Mouse (Mus musculus) MEL (cell line): ENCODE measurements around the gene 2610318N02Rik. TPM values are rescaled to one million over a fixed set of nuclear protein-coding genes. Genes with fewer than 3 reads are reported as not detected.
A peak's percentile ranks its signal among the peaks of the same experiment; 100 is the strongest.

ENCODE experiments used
- DNase-seq: peaks from one replicate; pipeline ENCODE4 v3.0.0; 2011; ENCODE audit warnings: low read depth, low spot score
- H3K27ac ChIP-seq: 2 replicates; pipeline ENCODE4 v1.5.1; 2012; ENCODE audit warnings: low read depth, mild to moderate bottlenecking, control low read depth, low read length, moderate library complexity; ENCODE audit not compliant: control insufficient read depth
- H3K27me3 ChIP-seq, 2 experiments: fragments of 150-350 bp in 1 of 2; sonication (generic) in 1 of 2; 2 replicates each; pipeline ENCODE4 v1.6.1; 2012; ENCODE audit warnings: low read length in 2 of 2, mild to moderate bottlenecking in 2 of 2, improper control_type of control experiment in 1 of 2, moderate library complexity in 1 of 2; ENCODE audit not compliant: insufficient read depth in 2 of 2, control insufficient read depth in 1 of 2
- H3K36me3 ChIP-seq, 2 experiments: 2 replicates each; pipeline ENCODE4 v1.6.1; 2012 to 2014; ENCODE audit warnings: low read length in 2 of 2, improper control_type of control experiment in 1 of 2, inconsistent platforms in 1 of 2, mild to moderate bottlenecking in 1 of 2; ENCODE audit not compliant: insufficient read depth in 2 of 2, control insufficient read depth in 1 of 2
- H3K4me1 ChIP-seq, 2 experiments: fragments of 150-350 bp in 1 of 2; sonication (generic) in 1 of 2; 2 replicates each; pipeline ENCODE4 v1.6.1; 2012; ENCODE audit warnings: low read length in 2 of 2, improper control_type of control experiment in 1 of 2, mild to moderate bottlenecking in 1 of 2; ENCODE audit not compliant: insufficient read depth in 2 of 2, control insufficient read depth in 1 of 2
- H3K4me3 ChIP-seq, 2 experiments: fragments of 150-350 bp in 1 of 2; sonication (generic) in 1 of 2; 2 replicates each; pipeline ENCODE4 v1.5.1; 2012; ENCODE audit warnings: low read depth in 2 of 2, low read length in 2 of 2, mild to moderate bottlenecking in 2 of 2, moderate library complexity in 2 of 2, control low read depth in 1 of 2, improper control_type of control experiment in 1 of 2; ENCODE audit not compliant: control insufficient read depth in 1 of 2, insufficient read depth in 1 of 2
- H3K79me2 ChIP-seq: 2 replicates; pipeline ENCODE4 v1.6.1; 2012; ENCODE audit warnings: mild to moderate bottlenecking, low read length, moderate library complexity; ENCODE audit not compliant: control insufficient read depth, poor library complexity, insufficient read depth
- H3K9ac ChIP-seq: 2 replicates; pipeline ENCODE4 v1.6.1; 2012; ENCODE audit warnings: low read depth, mild to moderate bottlenecking, control low read depth, low read length, moderate library complexity; ENCODE audit not compliant: control insufficient read depth, poor library complexity, severe bottlenecking
- H3K9me3 ChIP-seq: fragments of 150-350 bp; sonication (generic); replicated peaks from 2 replicates; pipeline ENCODE4 v1.6.1; 2012; ENCODE audit warnings: mild to moderate bottlenecking, low read length, improper control_type of control experiment, moderate library complexity; ENCODE audit not compliant: insufficient read depth
- BHLHE40 ChIP-seq: IDR thresholded peaks from 2 replicates; pipeline ENCODE4 v1.6.1; 2012; ENCODE audit warnings: low read depth, mild to moderate bottlenecking, inconsistent platforms, low read length, improper control_type of control experiment, borderline replicate concordance
- CHD2 ChIP-seq: IDR thresholded peaks from 2 replicates; pipeline ENCODE4 v1.6.1; 2011; ENCODE audit warnings: low read length, improper control_type of control experiment
- CTCF ChIP-seq, 3 experiments: IDR thresholded peaks in 2 of 3; conservative IDR thresholded peaks in 1 of 3; 2 replicates each; pipeline ENCODE4 v1.5.1; 2011 to 2012; ENCODE audit warnings: low read length in 3 of 3, low read depth in 2 of 3, mild to moderate bottlenecking in 2 of 3, improper control_type of control experiment in 1 of 3, inconsistent platforms in 1 of 3, mixed read lengths in 1 of 3, moderate library complexity in 1 of 3; ENCODE audit not compliant: control insufficient read depth in 1 of 3, insufficient read depth in 1 of 3, poor library complexity in 1 of 3, severe bottlenecking in 1 of 3
- ELF1 ChIP-seq: IDR thresholded peaks from 2 replicates; pipeline ENCODE4 v1.6.1; 2014; ENCODE audit warnings: low read depth, mild to moderate bottlenecking, inconsistent platforms, low read length, improper control_type of control experiment, moderate library complexity
- ETS1 ChIP-seq: IDR thresholded peaks from 2 replicates; pipeline ENCODE4 v1.6.1; 2012; ENCODE audit warnings: low read depth, mild to moderate bottlenecking, inconsistent platforms, low read length, improper control_type of control experiment, moderate library complexity
- GABPA ChIP-seq: IDR thresholded peaks from 2 replicates; pipeline ENCODE4 v1.6.1; 2012; ENCODE audit warnings: low read depth, mild to moderate bottlenecking, inconsistent platforms, low read length, improper control_type of control experiment, moderate library complexity
- HCFC1 ChIP-seq: IDR thresholded peaks from 2 replicates; pipeline ENCODE4 v1.6.1; 2012; ENCODE audit warnings: low read depth, mild to moderate bottlenecking, inconsistent platforms, low read length, improper control_type of control experiment, moderate library complexity
- MAZ ChIP-seq: IDR thresholded peaks from 2 replicates; pipeline ENCODE4 v1.6.1; 2012; ENCODE audit warnings: low read depth, mild to moderate bottlenecking, inconsistent platforms, low read length, improper control_type of control experiment
- MEF2A ChIP-seq: IDR thresholded peaks from 2 replicates; pipeline ENCODE4 v1.6.1; 2014; ENCODE audit warnings: low read depth, mild to moderate bottlenecking, inconsistent platforms, low read length, improper control_type of control experiment; ENCODE audit not compliant: poor library complexity, insufficient replicate concordance, severe bottlenecking; ENCODE audit errors: extremely low read depth
- MYB ChIP-seq: IDR thresholded peaks from 2 replicates; pipeline ENCODE4 v1.6.1; 2011; ENCODE audit warnings: mild to moderate bottlenecking, low read depth, low read length, improper control_type of control experiment
- MYC ChIP-seq: IDR thresholded peaks from 2 replicates; pipeline ENCODE4 v1.6.1; 2011; ENCODE audit warnings: low read depth, mild to moderate bottlenecking, low read length, improper control_type of control experiment, moderate library complexity
- NRF1 ChIP-seq: IDR thresholded peaks from 2 replicates; pipeline ENCODE4 v1.6.1; 2014; ENCODE audit warnings: low read depth, mild to moderate bottlenecking, inconsistent platforms, low read length, improper control_type of control experiment, moderate library complexity; ENCODE audit not compliant: poor library complexity, insufficient read depth, severe bottlenecking
- POLR2A ChIP-seq, 2 experiments: IDR thresholded peaks; 2 replicates each; pipeline ENCODE4 v1.6.1; 2011 to 2012; ENCODE audit warnings: low read length in 2 of 2, mild to moderate bottlenecking in 2 of 2, control low read depth in 1 of 2, improper control_type of control experiment in 1 of 2, low read depth in 1 of 2, moderate library complexity in 1 of 2; ENCODE audit not compliant: control insufficient read depth in 1 of 2, insufficient read depth in 1 of 2, poor library complexity in 1 of 2
- POLR2AphosphoS2 ChIP-seq: IDR thresholded peaks from 2 replicates; pipeline ENCODE4 v1.6.1; 2011; ENCODE audit warnings: low read length, improper control_type of control experiment
- POLR2AphosphoS5 ChIP-seq: IDR thresholded peaks from 2 replicates; pipeline ENCODE4 v1.6.1; 2012; ENCODE audit warnings: low read depth, borderline replicate concordance, mild to moderate bottlenecking, inconsistent platforms, low read length, moderate library complexity, mixed read lengths
- RCOR1 ChIP-seq: IDR thresholded peaks from 2 replicates; pipeline ENCODE4 v1.6.1; 2012; ENCODE audit warnings: low read depth, mild to moderate bottlenecking, inconsistent platforms, low read length, improper control_type of control experiment
- SIN3A ChIP-seq: IDR thresholded peaks from 2 replicates; pipeline ENCODE4 v1.6.1; 2012; ENCODE audit warnings: low read length, improper control_type of control experiment, inconsistent platforms
- SMC3 ChIP-seq: IDR thresholded peaks from 2 replicates; pipeline ENCODE4 v1.6.1; 2011; ENCODE audit warnings: low read depth, low read length, improper control_type of control experiment
- TAL1 ChIP-seq: IDR thresholded peaks from 2 replicates; pipeline ENCODE4 v1.6.1; 2012; ENCODE audit warnings: mild to moderate bottlenecking, inconsistent platforms, low read length, moderate library complexity, mixed read lengths
- TCF12 ChIP-seq: IDR thresholded peaks from 2 replicates; pipeline ENCODE4 v1.6.1; 2014; ENCODE audit warnings: low read depth, mild to moderate bottlenecking, inconsistent platforms, low read length, improper control_type of control experiment, moderate library complexity
- UBTF ChIP-seq: IDR thresholded peaks from 2 replicates; pipeline ENCODE4 v1.6.1; 2012; ENCODE audit warnings: low read depth, mild to moderate bottlenecking, inconsistent platforms, low read length, improper control_type of control experiment, moderate library complexity, borderline replicate concordance; ENCODE audit not compliant: insufficient read depth
- USF1 ChIP-seq: IDR thresholded peaks from 2 replicates; pipeline ENCODE4 v1.6.1; 2014; ENCODE audit warnings: low read depth, mild to moderate bottlenecking, inconsistent platforms, low read length, improper control_type of control experiment, moderate library complexity
- USF2 ChIP-seq, 2 experiments: IDR thresholded peaks; 2 replicates each; pipeline ENCODE4 v1.6.1; 2011 to 2012; ENCODE audit warnings: improper control_type of control experiment in 2 of 2, low read length in 2 of 2, borderline replicate concordance in 1 of 2, inconsistent platforms in 1 of 2, low read depth in 1 of 2, mild to moderate bottlenecking in 1 of 2; ENCODE audit not compliant: insufficient read depth in 1 of 2
- ZC3H11A ChIP-seq: IDR thresholded peaks from 2 replicates; pipeline ENCODE4 v1.6.1; 2012; ENCODE audit warnings: low read depth, mild to moderate bottlenecking, inconsistent platforms, low read length, improper control_type of control experiment
- ZKSCAN1 ChIP-seq: IDR thresholded peaks from 2 replicates; pipeline ENCODE4 v1.6.1; 2012; ENCODE audit warnings: low read depth, mild to moderate bottlenecking, inconsistent platforms, low read length, improper control_type of control experiment, moderate library complexity
- ZMIZ1 ChIP-seq: IDR thresholded peaks from 2 replicates; pipeline ENCODE4 v1.6.1; 2012; ENCODE audit warnings: low read depth, mild to moderate bottlenecking, inconsistent platforms, low read length, improper control_type of control experiment, moderate library complexity
- ZNF384 ChIP-seq: IDR thresholded peaks from 2 replicates; pipeline ENCODE4 v1.6.1; 2012; ENCODE audit warnings: low read depth, mild to moderate bottlenecking, inconsistent platforms, low read length, improper control_type of control experiment
- polyA plus RNA-seq, 2 experiments: library from polyadenylated mRNA; stranded (reverse) in 1 of 2; unstranded in 1 of 2; fragments of >175 nt in 1 of 2; fragments of >200 nt in 1 of 2; gene quantifications; 2 replicates each; pipeline versions ENCODE4 v1.2.1 to v1.2.4; 2012; ENCODE audit warnings: low replicate concordance in 2 of 2, low read depth in 1 of 2; ENCODE audit not compliant: insufficient read length in 2 of 2, insufficient read depth in 1 of 2, missing spikeins in 1 of 2
- total RNA-seq: library from RNA; depleted of rRNA; stranded (reverse); fragments of 300-350 nt; gene quantifications from 2 replicates; pipeline ENCODE4 v1.2.3, GENCODE M21; 2012

2610318N02Rik gene
- total and polyA plus RNA-seq, 3 experiments = 23.8 to 80.6 TPM; not detected in 1

GRCm38 (mm10) chr16:17146772-17147235 is 21.8 kb upstream of the 2610318N02Rik start, which contains the start of gene Ccdc116 (continued):
- TF ChIP-seq POLR2AphosphoS5 (no peak), CHD2 (no peak), SIN3A (0 out of 2 replicates have a peak, but pooled peaks have one; percentile 54), NRF1 (no peak), POLR2AphosphoS2 (0 out of 2 replicates have a peak, but pooled peaks have one; percentile 20), MYC (peak; percentile 83), UBTF (no peak), ZKSCAN1 (no peak), ELF1 (no peak), CTCF (IDR thresholded peaks at IDR 0.05 in 2 of 3, conservative IDR thresholded peaks at IDR 0.05 in 1 of 3; ENCODE audit: control insufficient read depth in 1 of 3, insufficient read depth in 1 of 3, low read depth in 2 of 3, low read length in 3 of 3, poor library complexity in 1 of 3, severe bottlenecking in 1 of 3) (peak in 2 of 3 experiments; percentile 56 to 63; a peak in 5 of 6 replicates), TCF12 (0 out of 2 replicates have a peak, but pooled peaks have one; percentile 16), USF1 (no peak)

DNA sequence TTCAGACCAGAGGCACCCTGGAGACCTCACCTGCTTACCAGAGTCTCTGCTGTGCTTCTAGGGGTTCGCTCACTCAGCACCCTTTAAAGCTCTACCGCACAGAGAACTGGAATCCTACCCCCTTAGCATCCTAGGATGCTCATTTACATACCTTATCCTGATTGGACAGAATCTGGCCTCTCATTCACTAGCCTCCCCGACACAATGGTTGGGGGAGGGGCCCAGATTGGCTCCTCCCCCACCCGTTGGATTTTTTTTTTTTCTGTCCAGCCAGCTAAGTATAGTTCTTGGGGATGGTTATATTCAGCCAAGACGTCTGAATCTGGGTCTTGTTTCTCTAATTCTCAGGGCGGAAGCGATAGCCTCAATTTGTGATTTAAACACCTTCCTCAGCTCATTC is 19.4 kb upstream of the 2610318N02Rik start, which contains the start of gene Ydjc:
Ydjc (plus strand) TSS at position 283 of the 400 bp plus-strand sequence.
- H3K4me1 ChIP-seq = peaks cover 2 to 8% of the 10 kb centered on the region in 2 experiments; a peak in 3 of 4 replicates
- peak; percentile 86 for DNase-seq

GRCm38 (mm10) chr16:17137355-17137754 is 12.4 kb upstream of the 2610318N02Rik start:
- Histone ChIP-seq H3K27ac (no peak overlapping the region), H3K9me3 (no peaks in the 10 kb centered on the region), H3K36me3 (peaks cover 0 to 2% of the 10 kb centered on the region in 2 experiments; a peak in 1 of 4 replicates), H3K4me3 (no peak overlapping the region), H3K27me3 (no peaks in the 10 kb centered on the region), H3K79me2 (no peaks in the 10 kb centered on the region; the same call in 1 of the 2 replicates), H3K4me1 (peaks cover 0 to 5% of the 10 kb centered on the region in 2 experiments; a peak in 1 of 4 replicates), H3K9ac (no peak overlapping the region)
- TF ChIP-seq ZNF384 (no peak), MYB (no peak), TAL1 (no peak), MAZ (no peak), NRF1 (no peak), USF2 (IDR thresholded peaks at IDR 0.05; ENCODE audit: borderline replicate concordance in 1 of 2, insufficient read depth in 1 of 2, low read depth in 1 of 2, low read length in 2 of 2) (no peak), SMC3 (no peak), ETS1 (no peak), MYC (no peak), GABPA (no peak), ELF1 (no peak), ZMIZ1 (no peak), SIN3A (no peak), CHD2 (no peak), ZKSCAN1 (no peak)
- DNase-seq = no peak

More for the DNA sequence above, 19.4 kb upstream of the 2610318N02Rik start, which contains the start of gene Ydjc:
- Histone ChIP-seq H3K27me3 (no peaks in the 10 kb centered on the region), H3K36me3 (peaks cover 0 to 9% of the 10 kb centered on the region in 2 experiments; a peak in 2 of 4 replicates), H3K27ac (no peak within 1 kb of the TSS), H3K4me3 (no peak within 1 kb of the TSS), H3K9me3 (no peaks in the 10 kb centered on the region), H3K9ac (no peak within 1 kb of the TSS), H3K79me2 (peaks cover 18% of the 10 kb centered on the region)
- no peak for TF ChIP-seq BHLHE40
- no peak for TF ChIP-seq TAL1
- TF ChIP-seq ZMIZ1 = no peak
- TF ChIP-seq POLR2A (IDR thresholded peaks at IDR 0.05; ENCODE audit: control insufficient read depth in 1 of 2, insufficient read depth in 1 of 2, low read depth in 1 of 2, low read length in 2 of 2, poor library complexity in 1 of 2) = no peak; a peak in 1 of 4 replicates
- no peak for TF ChIP-seq HCFC1
- TF ChIP-seq GABPA = no peak
- peak; percentile 92 for TF ChIP-seq ZNF384
- no peak for TF ChIP-seq ZC3H11A
- no peak for TF ChIP-seq UBTF
- 0 out of 2 replicates have a peak, but pooled peaks have one; percentile 20 for TF ChIP-seq RCOR1
- no peak for TF ChIP-seq MEF2A
